Mouse (Mus musculus) kidney, adult 2 months (tissue): ENCODE results near the gene Abcb8.

Source experiments
- CTCF ChIP-seq: fragments of 200-500 bp; conservative IDR thresholded peaks from 2 replicates; pipeline ENCODE4 v1.5.1; 2011; ENCODE audit warnings: low read depth, mild to moderate bottlenecking, control low read depth, low read length, moderate library complexity, mixed read lengths; ENCODE audit not compliant: insufficient read depth, insufficient read length
- POLR2A ChIP-seq: fragments of 200-500 bp; IDR thresholded peaks from one replicate; pipeline ENCODE4 v1.6.1; 2011; ENCODE audit warnings: low read depth, low read length, control low read depth

DNA sequence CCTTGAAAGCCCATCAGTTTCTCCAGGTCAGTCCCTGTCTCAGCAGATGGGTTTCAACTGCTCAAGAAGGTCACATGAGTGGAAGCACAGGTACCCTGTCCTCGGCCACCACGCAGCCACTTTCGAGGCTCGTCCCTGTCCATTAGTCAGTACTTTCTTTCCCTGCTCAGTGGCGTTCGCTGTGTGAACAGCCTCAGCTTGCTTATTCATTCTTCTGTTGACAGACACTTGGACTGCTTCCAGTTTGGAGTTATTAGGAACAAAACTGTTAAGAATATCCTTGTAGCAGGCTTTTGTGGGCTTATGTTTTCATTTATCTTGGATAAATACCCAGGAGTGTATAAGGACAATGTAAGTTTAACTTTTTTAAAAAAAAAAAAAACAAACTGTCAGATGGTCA is 19.2 kb upstream of the Abcb8 start:
- TF ChIP-seq POLR2A (no peak), CTCF (no peak)
